Mouse (Mus musculus): ENCODE results near the gene Arhgef6.

Gene Arhgef6

GRCm38 (mm10) chrX:57338371-57339211 lies at the start of gene Arhgef6:
Arhgef6 (minus strand) TSS chrX:57338729.
- DNase-seq (ENCODE audit: low spot score) = peak; percentile 51

- DNase-seq (ENCODE audit: low spot score) = no peak
These were observed 42.4 kb upstream of the Arhgef6 start for GRCm38 (mm10) chrX:57380915-57381314.

GRCm38 (mm10) chrX:57378579-57378978 lies 40.0 kb upstream of the Arhgef6 start:
- no peak for DNase-seq (ENCODE audit: low spot score)

- no peak for DNase-seq (ENCODE audit: low spot score)
These were observed 38.6 kb upstream of the Arhgef6 start for GRCm38 (mm10) chrX:57377096-57377495.

GRCm38 (mm10) chrX:57374029-57374428 lies 35.5 kb upstream of the Arhgef6 start:
- no peak for DNase-seq (ENCODE audit: low spot score)

GRCm38 (mm10) chrX:57373543-57373942 lies 35.0 kb upstream of the Arhgef6 start:
- DNase-seq (ENCODE audit: low spot score) = no peak

GRCm38 (mm10) chrX:57372965-57373364 lies 34.4 kb upstream of the Arhgef6 start:
- no peak for DNase-seq (ENCODE audit: low spot score)

GRCm38 (mm10) chrX:57364891-57365569 lies 26.5 kb upstream of the Arhgef6 start:
- no peak for DNase-seq (ENCODE audit: low spot score)

- DNase-seq (ENCODE audit: low spot score) = no peak
These were observed 20.8 kb upstream of the Arhgef6 start for GRCm38 (mm10) chrX:57359316-57359715.

- no peak for DNase-seq (ENCODE audit: low spot score)
These were observed 691 bp upstream of the Arhgef6 start for GRCm38 (mm10) chrX:57339220-57339619.

- DNase-seq (ENCODE audit: low spot score) = no peak
These were observed 947 bp downstream of the Arhgef6 start for GRCm38 (mm10) chrX:57337582-57337981.

- DNase-seq (ENCODE audit: low spot score) = peak; percentile 31
These were observed 1.6 kb downstream of the Arhgef6 start for GRCm38 (mm10) chrX:57336958-57337357.

GRCm38 (mm10) chrX:57335313-57335712 lies 3.2 kb downstream of the Arhgef6 start:
- no peak for DNase-seq (ENCODE audit: low spot score)

- DNase-seq (ENCODE audit: low spot score) = no peak
These were observed 10.7 kb downstream of the Arhgef6 start for GRCm38 (mm10) chrX:57327668-57328338.

GRCm38 (mm10) chrX:57326487-57327221 lies 11.9 kb downstream of the Arhgef6 start:
- peak; percentile 58 for DNase-seq (ENCODE audit: low spot score)

GRCm38 (mm10) chrX:57325861-57326461 lies 12.6 kb downstream of the Arhgef6 start:
- no peak for DNase-seq (ENCODE audit: low spot score)

- DNase-seq (ENCODE audit: low spot score) = no peak
These were observed 13.6 kb downstream of the Arhgef6 start for GRCm38 (mm10) chrX:57324891-57325290.

- no peak for DNase-seq (ENCODE audit: low spot score)
These were observed 26.5 kb downstream of the Arhgef6 start for GRCm38 (mm10) chrX:57312066-57312465.

- peak; percentile 41 for DNase-seq (ENCODE audit: low spot score)
These were observed 28.5 kb downstream of the Arhgef6 start for GRCm38 (mm10) chrX:57309993-57310392.

GRCm38 (mm10) chrX:57306747-57307146 lies 31.8 kb downstream of the Arhgef6 start:
- DNase-seq (ENCODE audit: low spot score) = no peak

- DNase-seq (ENCODE audit: low spot score) = peak; percentile 73
These were observed 33.7 kb downstream of the Arhgef6 start for GRCm38 (mm10) chrX:57304784-57305287.

Data from T-cell, adult 2 months (primary cell).